Mouse (Mus musculus) hindbrain, embryonic 12.5 days (tissue): ENCODE measurements around the gene Mettl21e. TPM values are rescaled to one million over a fixed set of nuclear protein-coding genes. Genes with fewer than 3 reads are reported as not detected.
"Not testable (repeated sequence)": the region's sequence is repeated elsewhere in the genome, so short reads cannot be mapped to it uniquely, and the experiment has no call there.

Experiments
- ATAC-seq: fragments of 200-750 bp; cut with Nextera tagmentation; 2 replicates; pipeline ENCODE4 v1.8.0; 2017; ENCODE audit warnings: moderate TSS enrichment; ENCODE audit not compliant: low FRiP score
- H3K27ac ChIP-seq: fragments of 300-500 bp; sonication (generic); 2 replicates; pipeline ENCODE4 v1.5.1; 2016; ENCODE audit warnings: mild to moderate bottlenecking
- H3K27me3 ChIP-seq: fragments of 300-500 bp; sonication (generic); 2 replicates; pipeline ENCODE4 v1.6.1; 2016; ENCODE audit warnings: mild to moderate bottlenecking
- H3K36me3 ChIP-seq: fragments of 300-500 bp; sonication (generic); 2 replicates; pipeline ENCODE4 v1.6.1; 2016; ENCODE audit warnings: mild to moderate bottlenecking
- H3K4me1 ChIP-seq: fragments of 300-500 bp; sonication (generic); 2 replicates; pipeline ENCODE4 v1.6.1; 2016
- H3K4me2 ChIP-seq: fragments of 300-500 bp; sonication (generic); replicated peaks from 2 replicates; pipeline ENCODE4 v1.6.1; 2016; ENCODE audit warnings: mild to moderate bottlenecking
- H3K4me3 ChIP-seq: fragments of 300-500 bp; sonication (generic); 2 replicates; pipeline ENCODE4 v1.5.1; 2016; ENCODE audit warnings: mild to moderate bottlenecking
- H3K9ac ChIP-seq: fragments of 300-500 bp; sonication (generic); 2 replicates; pipeline ENCODE4 v1.6.1; 2016; ENCODE audit warnings: mild to moderate bottlenecking, moderate library complexity
- H3K9me3 ChIP-seq: fragments of 300-500 bp; sonication (generic); replicated peaks from 2 replicates; pipeline ENCODE4 v1.6.1; 2016; ENCODE audit warnings: mild to moderate bottlenecking
- WGBS: fragments of 180-500 bp; shearing (Covaris S2); methylation state at CpG from one replicate; pipeline ENCODE4 v1.1.7; 2016; 5-methylcytosine and 5-hydroxymethylcytosine counted together
- polyA plus RNA-seq: library from polyadenylated mRNA; unstranded; fragments of >200 nt; fragmentation: Nextera tagmentation; extraction: Ambion mirVana; gene quantifications from 2 replicates; pipeline ENCODE4 v1.2.1, GENCODE M21; 2016

Mettl21e gene
- not detected in 2 replicates for polyA plus RNA-seq

- ATAC-seq = no peak
- Histone ChIP-seq H3K4me2 (no peak within 1 kb of the TSS), H3K4me3 (no peak within 1 kb of the TSS), H3K27ac (no peak within 1 kb of the TSS), H3K4me1 (no peaks in the 10 kb centered on the region), H3K9ac (no peak within 1 kb of the TSS), H3K36me3 (no peaks in the 10 kb centered on the region), H3K9me3 (no peaks in the 10 kb centered on the region), H3K27me3 (no peaks in the 10 kb centered on the region)
- 77% methylated on average over 1 of the region's 1 CpGs for whole genome bisulfite sequencing
Measured at GRCm38 (mm10) chr1:44218876-44219275, at the start of gene Mettl21e. Gene Mettl21e, minus strand, starts transcription at chr1:44218961.

- not testable (repeated sequence) for H3K4me1 ChIP-seq, H3K27ac ChIP-seq, H3K4me3 ChIP-seq, H3K27me3 ChIP-seq, ATAC-seq, H3K9me3 ChIP-seq, H3K36me3 ChIP-seq, H3K9ac ChIP-seq, H3K4me2 ChIP-seq
- WGBS = 85% methylated on average over 2 of the region's 2 CpGs
Measured at GRCm38 (mm10) chr1:44240440-44240839, 21.7 kb upstream of the Mettl21e start.

GRCm38 (mm10) chr1:44239969-44240368 is 21.2 kb upstream of the Mettl21e start:
- ATAC-seq = no peak
- WGBS = 94% methylated on average over 3 of the region's 3 CpGs
- Histone ChIP-seq H3K9me3 (no peaks in the 10 kb centered on the region), H3K4me2 (no peak overlapping the region), H3K4me3 (no peak overlapping the region), H3K27ac (no peak overlapping the region), H3K9ac (no peak overlapping the region), H3K4me1 (no peaks in the 10 kb centered on the region), H3K36me3 (no peaks in the 10 kb centered on the region), H3K27me3 (no peaks in the 10 kb centered on the region)

GRCm38 (mm10) chr1:44237305-44237704 is 18.5 kb upstream of the Mettl21e start:
- WGBS = 77% methylated on average over 2 of the region's 2 CpGs
- H3K4me3 ChIP-seq = no peak overlapping the region
- H3K9me3 ChIP-seq = no peaks in the 10 kb centered on the region
- no peak for ATAC-seq
- no peak overlapping the region for H3K9ac ChIP-seq
- no peaks in the 10 kb centered on the region for H3K36me3 ChIP-seq
- no peaks in the 10 kb centered on the region for H3K4me1 ChIP-seq
- no peak overlapping the region for H3K27ac ChIP-seq
- H3K27me3 ChIP-seq = no peaks in the 10 kb centered on the region
- H3K4me2 ChIP-seq = no peak overlapping the region

GRCm38 (mm10) chr1:44235311-44235710 is 16.6 kb upstream of the Mettl21e start:
- H3K4me2 ChIP-seq = no peak overlapping the region
- ATAC-seq = no peak
- no peak overlapping the region for H3K27ac ChIP-seq
- no peak overlapping the region for H3K9ac ChIP-seq
- H3K27me3 ChIP-seq = no peaks in the 10 kb centered on the region
- H3K4me3 ChIP-seq = no peak overlapping the region
- H3K4me1 ChIP-seq = no peaks in the 10 kb centered on the region
- WGBS = 76% methylated on average over 2 of the region's 2 CpGs
- H3K9me3 ChIP-seq = no peaks in the 10 kb centered on the region
- no peaks in the 10 kb centered on the region for H3K36me3 ChIP-seq

GRCm38 (mm10) chr1:44234531-44234930 is 15.8 kb upstream of the Mettl21e start:
- H3K36me3 ChIP-seq, H3K4me3 ChIP-seq, H3K9me3 ChIP-seq, H3K27ac ChIP-seq, H3K4me1 ChIP-seq, H3K9ac ChIP-seq, ATAC-seq, H3K4me2 ChIP-seq, H3K27me3 ChIP-seq: not testable (repeated sequence)
- 91% methylated on average over 2 of the region's 2 CpGs for WGBS

GRCm38 (mm10) chr1:44229044-44229443 is 10.3 kb upstream of the Mettl21e start:
- no peak overlapping the region for H3K27ac ChIP-seq
- WGBS = 46% methylated on average over 2 of the region's 2 CpGs
- H3K4me2 ChIP-seq = no peak overlapping the region

GRCm38 (mm10) chr1:44217118-44217517 is 1.6 kb downstream of the Mettl21e start:
- 80% methylated on average over 2 of the region's 2 CpGs for WGBS
- H3K9me3 ChIP-seq = no peaks in the 10 kb centered on the region
- H3K4me1 ChIP-seq = no peaks in the 10 kb centered on the region
- H3K9ac ChIP-seq = no peak overlapping the region
- no peak overlapping the region for H3K27ac ChIP-seq
- no peaks in the 10 kb centered on the region for H3K27me3 ChIP-seq
- no peaks in the 10 kb centered on the region for H3K36me3 ChIP-seq
- H3K4me2 ChIP-seq = no peak overlapping the region
- ATAC-seq = no peak
- no peak overlapping the region for H3K4me3 ChIP-seq

More at GRCm38 (mm10) chr1:44229044-44229443, 10.3 kb upstream of the Mettl21e start:
- Histone ChIP-seq H3K36me3 (no peaks in the 10 kb centered on the region), H3K27me3 (no peaks in the 10 kb centered on the region), H3K4me1 (no peaks in the 10 kb centered on the region), H3K9ac (no peak overlapping the region), H3K9me3 (no peaks in the 10 kb centered on the region), H3K4me3 (no peak overlapping the region)
- ATAC-seq = 0 out of 2 replicates have a peak, but pooled peaks have one; percentile 61

GRCm38 (mm10) chr1:44216352-44217116 is 2.2 kb downstream of the Mettl21e start:
- H3K36me3 ChIP-seq = no peaks in the 10 kb centered on the region
- H3K4me2 ChIP-seq = no peak overlapping the region
- no peak overlapping the region for H3K27ac ChIP-seq
- H3K9me3 ChIP-seq = no peaks in the 10 kb centered on the region
- ATAC-seq = no peak
- WGBS = 80% methylated on average over 2 of the region's 2 CpGs
- no peaks in the 10 kb centered on the region for H3K4me1 ChIP-seq
- no peaks in the 10 kb centered on the region for H3K27me3 ChIP-seq
- H3K4me3 ChIP-seq = no peak overlapping the region
- no peak overlapping the region for H3K9ac ChIP-seq

GRCm38 (mm10) chr1:44214443-44214842 is 4.3 kb downstream of the Mettl21e start:
- H3K9me3 ChIP-seq = no peaks in the 10 kb centered on the region
- no peaks in the 10 kb centered on the region for H3K36me3 ChIP-seq
- ATAC-seq = no peak
- WGBS = 50% methylated on average over 2 of the region's 2 CpGs
- H3K27ac ChIP-seq = no peak overlapping the region
- no peaks in the 10 kb centered on the region for H3K27me3 ChIP-seq
- H3K4me1 ChIP-seq = no peaks in the 10 kb centered on the region
- H3K4me2 ChIP-seq = no peak overlapping the region
- H3K9ac ChIP-seq = no peak overlapping the region
- H3K4me3 ChIP-seq = no peak overlapping the region

- ATAC-seq = no peak
- Histone ChIP-seq H3K4me1 (0 out of 2 replicates have a peak, but pooled peaks cover 2% of the 10 kb centered on the region), H3K9me3 (no peaks in the 10 kb centered on the region), H3K9ac (no peak overlapping the region), H3K36me3 (no peaks in the 10 kb centered on the region), H3K27ac (no peak overlapping the region), H3K4me2 (no peak overlapping the region), H3K27me3 (peaks cover 3% of the 10 kb centered on the region; the same call in 1 of the 2 replicates), H3K4me3 (no peak overlapping the region)
- WGBS = 90% methylated on average over 15 of the region's 15 CpGs
Measured at GRCm38 (mm10) chr1:44202876-44203275, 15.9 kb downstream of the Mettl21e start.

- H3K9me3 ChIP-seq = no peaks in the 10 kb centered on the region
- H3K4me3 ChIP-seq = peak overlapping the region; percentile 47
- H3K27ac ChIP-seq = no peak overlapping the region
- no peaks in the 10 kb centered on the region for H3K36me3 ChIP-seq
- 0 out of 2 replicates have a peak, but pooled peaks cover 2% of the 10 kb centered on the region for H3K4me1 ChIP-seq
- WGBS = 20% methylated on average over 46 of the region's 47 CpGs
- peak overlapping the region; percentile 93 for H3K4me2 ChIP-seq
- peak; percentile 64 for ATAC-seq
- peak overlapping the region; percentile 59 for H3K9ac ChIP-seq
- H3K27me3 ChIP-seq = peaks cover 3% of the 10 kb centered on the region; the same call in 1 of the 2 replicates
Measured at GRCm38 (mm10) chr1:44198273-44199171, 20.2 kb downstream of the Mettl21e start.
